Mouse (Mus musculus): Measurements from ENCODE around the gene Pirt. TPM values are rescaled to one million over a fixed set of nuclear protein-coding genes. Genes with fewer than 3 reads are reported as not detected.

The Pirt gene
- polyA plus RNA-seq, 1 experiment, result not detected

- Histone ChIP-seq H3K27me3 (ENCODE audit: control insufficient read depth, insufficient read depth, low read length) (no peaks in the 10 kb centered on the region), H3K27ac (ENCODE audit: control insufficient read depth, insufficient read depth, low read depth, low read length) (no peak overlapping the region), H3K36me3 (ENCODE audit: control insufficient read depth, insufficient read depth, low read length) (no peaks in the 10 kb centered on the region), H3K4me1 (ENCODE audit: control insufficient read depth, insufficient read depth, low read length) (no peaks in the 10 kb centered on the region), H3K4me3 (ENCODE audit: control insufficient read depth, low read depth, low read length) (no peak overlapping the region)
- TF ChIP-seq POLR2A (IDR thresholded peaks at IDR 0.05; ENCODE audit: control insufficient read depth, low read depth, low read length) (no peak), CTCF (IDR thresholded peaks at IDR 0.05; ENCODE audit: control insufficient read depth, insufficient read depth, insufficient replicate concordance, low read depth, low read length) (no peak)
Measured at GRCm38 (mm10) chr11:66924095-66924823, 12.5 kb downstream of the Pirt start.

DNA sequence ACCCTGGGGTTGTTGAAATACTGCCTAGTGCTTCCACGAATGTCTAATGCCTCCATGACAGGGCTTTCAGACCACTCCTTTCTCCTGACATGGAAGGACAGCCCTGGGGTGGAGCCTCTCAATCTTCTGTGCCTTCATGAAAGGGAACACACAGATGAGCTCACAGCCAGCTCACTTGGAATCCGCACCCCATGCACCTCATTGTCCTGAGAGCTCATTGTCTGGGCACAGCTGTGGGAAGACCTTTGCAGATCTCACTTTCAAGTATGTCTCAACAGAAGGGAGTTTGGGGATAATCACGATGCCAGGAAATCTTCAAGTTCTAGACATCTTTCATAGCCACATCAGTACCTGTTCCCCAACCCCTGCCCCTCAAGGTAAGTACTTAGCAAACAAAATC, 16.5 kb downstream of the Pirt start:
- no peak overlapping the region for H3K27ac ChIP-seq (ENCODE audit: control insufficient read depth, insufficient read depth, low read depth, low read length)
- H3K36me3 ChIP-seq (ENCODE audit: control insufficient read depth, insufficient read depth, low read length), result no peaks in the 10 kb centered on the region
- TF ChIP-seq CTCF (IDR thresholded peaks at IDR 0.05; ENCODE audit: control insufficient read depth, insufficient read depth, insufficient replicate concordance, low read depth, low read length), result no peak
- no peak for TF ChIP-seq POLR2A (IDR thresholded peaks at IDR 0.05; ENCODE audit: control insufficient read depth, low read depth, low read length)
- H3K27me3 ChIP-seq (ENCODE audit: control insufficient read depth, insufficient read depth, low read length), result no peaks in the 10 kb centered on the region
- no peaks in the 10 kb centered on the region for H3K4me1 ChIP-seq (ENCODE audit: control insufficient read depth, insufficient read depth, low read length)
- no peak overlapping the region for H3K4me3 ChIP-seq (ENCODE audit: control insufficient read depth, low read depth, low read length)

GRCm38 (mm10) chr11:66932827-66933599, 21.2 kb downstream of the Pirt start:
- H3K4me3 ChIP-seq (ENCODE audit: control insufficient read depth, low read depth, low read length), result no peak overlapping the region
- no peak overlapping the region for H3K27ac ChIP-seq (ENCODE audit: control insufficient read depth, insufficient read depth, low read depth, low read length)
- no peak for TF ChIP-seq CTCF (IDR thresholded peaks at IDR 0.05; ENCODE audit: control insufficient read depth, insufficient read depth, insufficient replicate concordance, low read depth, low read length)
- TF ChIP-seq POLR2A (IDR thresholded peaks at IDR 0.05; ENCODE audit: control insufficient read depth, low read depth, low read length), result no peak

GRCm38 (mm10) chr11:66934428-66935173, 22.8 kb downstream of the Pirt start:
- Histone ChIP-seq H3K27ac (ENCODE audit: control insufficient read depth, insufficient read depth, low read depth, low read length) (no peak overlapping the region), H3K4me3 (ENCODE audit: control insufficient read depth, low read depth, low read length) (no peak overlapping the region), H3K27me3 (ENCODE audit: control insufficient read depth, insufficient read depth, low read length) (no peaks in the 10 kb centered on the region), H3K36me3 (ENCODE audit: control insufficient read depth, insufficient read depth, low read length) (no peaks in the 10 kb centered on the region), H3K4me1 (ENCODE audit: control insufficient read depth, insufficient read depth, low read length) (no peaks in the 10 kb centered on the region)
- TF ChIP-seq CTCF (IDR thresholded peaks at IDR 0.05; ENCODE audit: control insufficient read depth, insufficient read depth, insufficient replicate concordance, low read depth, low read length) (no peak), POLR2A (IDR thresholded peaks at IDR 0.05; ENCODE audit: control insufficient read depth, low read depth, low read length) (no peak)

More at GRCm38 (mm10) chr11:66932827-66933599, 21.2 kb downstream of the Pirt start:
- no peaks in the 10 kb centered on the region for H3K27me3 ChIP-seq (ENCODE audit: control insufficient read depth, insufficient read depth, low read length)
- no peaks in the 10 kb centered on the region for H3K36me3 ChIP-seq (ENCODE audit: control insufficient read depth, insufficient read depth, low read length)
- no peaks in the 10 kb centered on the region for H3K4me1 ChIP-seq (ENCODE audit: control insufficient read depth, insufficient read depth, low read length)

DNA sequence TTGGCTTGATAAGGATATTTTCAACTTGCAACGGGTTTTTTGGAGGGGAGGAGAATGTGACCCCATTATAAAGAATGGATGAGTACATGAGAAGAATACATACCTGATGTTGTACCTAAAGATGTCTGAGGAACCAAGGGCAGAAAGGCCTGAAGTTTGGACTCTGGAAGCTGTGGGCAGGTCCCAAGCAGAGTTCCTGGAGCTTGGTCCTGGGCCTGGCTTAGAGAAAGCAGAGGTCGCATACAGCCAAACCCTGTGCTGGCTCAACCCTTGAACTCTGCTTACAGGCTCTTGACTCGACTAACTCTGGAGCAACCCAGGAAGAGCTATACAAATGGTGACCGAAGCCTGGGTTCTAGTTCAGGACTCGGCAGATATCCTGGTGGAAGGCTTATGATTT, 30.2 kb downstream of the Pirt start:
- no peaks in the 10 kb centered on the region for H3K4me1 ChIP-seq (ENCODE audit: control insufficient read depth, insufficient read depth, low read length)
- TF ChIP-seq CTCF (IDR thresholded peaks at IDR 0.05; ENCODE audit: control insufficient read depth, insufficient read depth, insufficient replicate concordance, low read depth, low read length) (no peak), POLR2A (IDR thresholded peaks at IDR 0.05; ENCODE audit: control insufficient read depth, low read depth, low read length) (no peak)
- no peaks in the 10 kb centered on the region for H3K36me3 ChIP-seq (ENCODE audit: control insufficient read depth, insufficient read depth, low read length)
- H3K4me3 ChIP-seq (ENCODE audit: control insufficient read depth, low read depth, low read length), result no peak overlapping the region
- H3K27ac ChIP-seq (ENCODE audit: control insufficient read depth, insufficient read depth, low read depth, low read length), result no peak overlapping the region
- H3K27me3 ChIP-seq (ENCODE audit: control insufficient read depth, insufficient read depth, low read length), result no peaks in the 10 kb centered on the region

GRCm38 (mm10) chr11:66945224-66945767, 33.5 kb downstream of the Pirt start:
- no peaks in the 10 kb centered on the region for H3K27me3 ChIP-seq (ENCODE audit: control insufficient read depth, insufficient read depth, low read length)
- no peak overlapping the region for H3K4me3 ChIP-seq (ENCODE audit: control insufficient read depth, low read depth, low read length)
- no peak overlapping the region for H3K27ac ChIP-seq (ENCODE audit: control insufficient read depth, insufficient read depth, low read depth, low read length)
- TF ChIP-seq CTCF (IDR thresholded peaks at IDR 0.05; ENCODE audit: control insufficient read depth, insufficient read depth, insufficient replicate concordance, low read depth, low read length) (no peak), POLR2A (IDR thresholded peaks at IDR 0.05; ENCODE audit: control insufficient read depth, low read depth, low read length) (no peak)
- no peaks in the 10 kb centered on the region for H3K4me1 ChIP-seq (ENCODE audit: control insufficient read depth, insufficient read depth, low read length)
- H3K36me3 ChIP-seq (ENCODE audit: control insufficient read depth, insufficient read depth, low read length), result no peaks in the 10 kb centered on the region
